Mouse (Mus musculus) frontal cortex, adult (tissue): ENCODE measurements around the gene Myl7.
"Not testable (repeated sequence)": the region's sequence is repeated elsewhere in the genome, so short reads cannot be mapped to it uniquely, and the experiment has no call there.

Experiments used
- ATAC-seq: cut with Nextera tagmentation; 2 replicates; pipeline ENCODE4 v1.9.2; 2017; ENCODE audit warnings: mild to moderate bottlenecking, moderate library complexity, mixed read lengths; ENCODE audit not compliant: low TSS enrichment

Gene Myl7

GRCm38 (mm10) chr11:5898531-5898930 is at the start of gene Myl7:
Myl7 (minus strand) TSS chr11:5898782.
- ATAC-seq: no peak

- no peak for ATAC-seq
Observed at GRCm38 (mm10) chr11:5947796-5948195, 49.2 kb upstream of the Myl7 start.

- ATAC-seq: no peak
Observed at GRCm38 (mm10) chr11:5945096-5945495, 46.5 kb upstream of the Myl7 start.

- ATAC-seq: no peak
Observed at GRCm38 (mm10) chr11:5942966-5943365, 44.4 kb upstream of the Myl7 start.

- ATAC-seq: not testable (repeated sequence)
Observed at GRCm38 (mm10) chr11:5934531-5934930, 35.9 kb upstream of the Myl7 start.

GRCm38 (mm10) chr11:5931947-5932346 is 33.4 kb upstream of the Myl7 start:
- not testable (repeated sequence) for ATAC-seq

GRCm38 (mm10) chr11:5930578-5930977 is 32.0 kb upstream of the Myl7 start:
- ATAC-seq: no peak

- ATAC-seq: no peak
Observed at GRCm38 (mm10) chr11:5926696-5927220, 28.2 kb upstream of the Myl7 start.

- no peak for ATAC-seq
Observed at GRCm38 (mm10) chr11:5924699-5925098, 26.1 kb upstream of the Myl7 start.

GRCm38 (mm10) chr11:5920323-5920960 is 21.9 kb upstream of the Myl7 start:
- no peak for ATAC-seq

- no peak for ATAC-seq
Observed at GRCm38 (mm10) chr11:5919606-5920005, 21.0 kb upstream of the Myl7 start.

- ATAC-seq: no peak
Observed at GRCm38 (mm10) chr11:5918111-5918510, 19.5 kb upstream of the Myl7 start.

- 0 out of 2 replicates have a peak, but pooled peaks have one; percentile 17 for ATAC-seq
Observed at GRCm38 (mm10) chr11:5916178-5916548, 17.6 kb upstream of the Myl7 start.

GRCm38 (mm10) chr11:5915429-5916177 is 17.0 kb upstream of the Myl7 start:
- peak; percentile 42; the same call in 1 of the 2 replicates for ATAC-seq

- no peak for ATAC-seq
Observed at GRCm38 (mm10) chr11:5914940-5915339, 16.4 kb upstream of the Myl7 start.

- ATAC-seq: 0 out of 2 replicates have a peak, but pooled peaks have one; percentile 22
Observed at GRCm38 (mm10) chr11:5913936-5914335, 15.4 kb upstream of the Myl7 start.

- peak; percentile 42; the same call in 1 of the 2 replicates for ATAC-seq
Observed at GRCm38 (mm10) chr11:5913256-5913655, 14.7 kb upstream of the Myl7 start.

GRCm38 (mm10) chr11:5912635-5913034 is 14.1 kb upstream of the Myl7 start:
- ATAC-seq: peak; percentile 79

GRCm38 (mm10) chr11:5908642-5909041 is 10.1 kb upstream of the Myl7 start:
- ATAC-seq: no peak

- no peak for ATAC-seq
Observed at GRCm38 (mm10) chr11:5907096-5907495, 8.5 kb upstream of the Myl7 start.

- ATAC-seq: no peak
Observed at GRCm38 (mm10) chr11:5905778-5906518, 7.4 kb upstream of the Myl7 start.

- no peak for ATAC-seq
Observed at GRCm38 (mm10) chr11:5904871-5905270, 6.3 kb upstream of the Myl7 start.
